Mouse (Mus musculus) kidney, postnatal 0 days (tissue): ENCODE measurements around the gene Cfap43. TPM values are rescaled to one million over a fixed set of nuclear protein-coding genes. Genes with fewer than 3 reads are reported as not detected.

Experiments used
- ATAC-seq: fragments of 200-750 bp; cut with Nextera tagmentation; replicated peaks from 2 replicates; pipeline ENCODE4 v1.8.0; 2017; ENCODE audit warnings: low read depth, moderate number of reproducible peaks, moderate TSS enrichment, moderate library complexity; ENCODE audit not compliant: low FRiP score
- DNase-seq: peaks from one replicate; pipeline ENCODE4 v3.0.0-alpha.2; 2016; ENCODE audit warnings: low spot score
- H3K27ac ChIP-seq: fragments of 300-500 bp; sonication (generic); 2 replicates; pipeline ENCODE4 v1.5.1; 2014; ENCODE audit warnings: mild to moderate bottlenecking
- H3K27me3 ChIP-seq: fragments of 300-500 bp; sonication (generic); 2 replicates; pipeline ENCODE4 v1.6.1; 2014; ENCODE audit warnings: low read length, mixed read lengths; ENCODE audit not compliant: insufficient read depth
- H3K36me3 ChIP-seq: fragments of 300-500 bp; sonication (generic); 2 replicates; pipeline ENCODE4 v1.6.1; 2014; ENCODE audit warnings: low read length, mixed read lengths; ENCODE audit not compliant: insufficient read depth
- H3K4me1 ChIP-seq: fragments of 300-500 bp; sonication (generic); replicated peaks from 2 replicates; pipeline ENCODE4 v1.6.1; 2014; ENCODE audit warnings: antibody characterized with exemption, low read length, mixed read lengths; ENCODE audit not compliant: insufficient read depth
- H3K4me2 ChIP-seq: fragments of 300-500 bp; sonication (generic); 2 replicates; pipeline ENCODE4 v1.6.1; 2014; ENCODE audit warnings: mild to moderate bottlenecking, low read length, moderate library complexity, mixed read lengths
- H3K4me3 ChIP-seq: fragments of 300-500 bp; sonication (generic); replicated peaks from 2 replicates; pipeline ENCODE4 v1.5.1; 2014; ENCODE audit warnings: low read depth, low read length
- H3K9ac ChIP-seq: fragments of 300-500 bp; sonication (generic); 2 replicates; pipeline ENCODE4 v1.6.1; 2014; ENCODE audit warnings: low read depth, low read length
- H3K9me3 ChIP-seq: fragments of 300-500 bp; sonication (generic); replicated peaks from 2 replicates; pipeline ENCODE4 v1.6.1; 2016; ENCODE audit warnings: low read length, inconsistent platforms, mixed read lengths
- CTCF ChIP-seq: IDR thresholded peaks from 2 replicates; pipeline ENCODE4 v1.5.1; 2016; ENCODE audit warnings: antibody characterized with exemption, low read depth, mild to moderate bottlenecking, moderate library complexity
- WGBS: fragments of 180-500 bp; shearing (Covaris S2); extraction: QIAGEN DNeasy Blood & Tissue Kit; methylation state at CpG from one replicate; pipeline ENCODE4 v1.1.7; 2014; 5-methylcytosine and 5-hydroxymethylcytosine counted together
- polyA plus RNA-seq: library from polyadenylated mRNA; unstranded; fragments of >200 nt; fragmentation: Nextera tagmentation; extraction: Ambion mirVana; gene quantifications from 2 replicates; pipeline ENCODE4 v1.2.1, GENCODE M21; 2015

The Cfap43 gene
- polyA plus RNA-seq, 1 experiment from 2014 or later = 0.16 TPM

DNA sequence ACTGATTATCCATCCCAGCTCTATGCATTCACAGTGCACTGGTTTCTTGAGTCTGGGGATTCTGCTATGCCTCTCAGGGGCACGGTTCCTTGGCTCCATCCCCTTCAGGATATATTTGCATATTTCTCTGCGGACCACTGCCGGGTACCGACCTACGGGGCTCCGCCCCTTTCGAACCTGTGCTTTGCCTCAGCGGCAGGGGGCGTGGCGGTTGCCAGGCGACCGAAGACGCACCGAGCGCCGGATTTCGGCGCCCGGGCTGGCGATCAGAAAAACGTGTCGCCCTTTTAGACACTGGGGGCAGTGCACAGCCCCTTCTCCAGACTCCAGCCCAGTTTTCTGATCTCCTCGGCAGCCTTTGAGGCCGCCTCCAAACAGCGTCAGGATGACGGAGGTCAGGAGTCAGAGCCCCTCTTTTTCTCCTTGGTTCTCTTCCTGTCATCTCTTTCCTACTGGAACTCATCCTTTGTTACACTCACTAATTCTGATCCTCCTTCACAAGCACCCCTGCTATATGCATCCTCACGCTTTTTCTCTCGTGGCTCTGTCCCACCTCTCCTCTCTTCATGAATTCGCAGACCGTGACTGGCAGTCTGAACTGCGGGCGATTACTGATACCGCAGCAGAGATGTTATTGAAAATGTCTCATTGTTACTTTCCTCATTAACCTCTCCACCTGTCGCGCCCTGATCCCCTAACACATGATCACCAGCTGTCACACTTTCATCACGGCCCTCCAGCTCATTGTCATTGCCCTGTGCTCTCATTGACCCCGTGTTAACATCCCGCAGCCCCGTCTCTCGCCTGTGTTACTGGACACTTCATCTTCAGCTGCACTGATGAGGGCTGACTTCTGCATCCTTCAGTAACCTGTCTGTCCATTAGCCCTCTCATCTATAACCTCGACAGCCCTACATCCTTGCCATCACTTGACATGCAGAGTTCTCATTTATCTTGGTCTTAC lies 18.6 kb upstream of the Cfap43 start, which contains the start of gene Cfap58:
Gene Cfap58 (plus strand): TSS at position 233 of the 964 bp plus-strand sequence.
- peak; percentile 51; the same call in 1 of the 2 replicates for TF ChIP-seq CTCF
- H3K4me2 ChIP-seq = peak within 1 kb of the TSS; percentile 71
- WGBS = 4% methylated on average over 41 of the region's 41 CpGs
- H3K4me3 ChIP-seq = peak within 1 kb of the TSS; percentile 34
- H3K9ac ChIP-seq = no peak within 1 kb of the TSS
- H3K36me3 ChIP-seq = no peaks in the 10 kb centered on the region
- no peaks in the 10 kb centered on the region for H3K9me3 ChIP-seq
- peak; percentile 67 for DNase-seq
- H3K4me1 ChIP-seq = peaks cover 6% of the 10 kb centered on the region; the same call in 1 of the 2 replicates
- H3K27ac ChIP-seq = no peak within 1 kb of the TSS
- no peaks in the 10 kb centered on the region for H3K27me3 ChIP-seq
- peak; percentile 73 for ATAC-seq

DNA sequence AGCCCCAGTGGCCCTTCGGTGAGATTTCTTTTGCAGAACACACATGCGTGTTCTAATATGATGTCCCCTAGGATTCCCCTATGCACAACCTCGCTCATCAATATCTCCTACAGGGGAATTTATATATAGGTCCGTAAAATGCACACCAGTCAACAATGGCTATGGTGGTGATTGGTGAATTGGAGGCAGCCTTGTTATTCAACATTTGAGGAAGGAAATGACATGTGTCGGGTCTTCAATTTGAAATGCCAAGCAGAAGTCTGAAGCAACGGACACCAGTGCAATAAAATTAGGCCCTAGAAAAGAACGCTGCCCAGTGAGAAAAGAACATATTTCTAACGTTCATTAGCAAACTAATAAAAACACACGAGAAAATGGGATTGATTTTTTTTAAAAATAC lies 17.9 kb upstream of the Cfap43 start:
- no peak overlapping the region for H3K27ac ChIP-seq
- peak overlapping the region; percentile 34; the same call in 1 of the 2 replicates for H3K4me3 ChIP-seq

DNA sequence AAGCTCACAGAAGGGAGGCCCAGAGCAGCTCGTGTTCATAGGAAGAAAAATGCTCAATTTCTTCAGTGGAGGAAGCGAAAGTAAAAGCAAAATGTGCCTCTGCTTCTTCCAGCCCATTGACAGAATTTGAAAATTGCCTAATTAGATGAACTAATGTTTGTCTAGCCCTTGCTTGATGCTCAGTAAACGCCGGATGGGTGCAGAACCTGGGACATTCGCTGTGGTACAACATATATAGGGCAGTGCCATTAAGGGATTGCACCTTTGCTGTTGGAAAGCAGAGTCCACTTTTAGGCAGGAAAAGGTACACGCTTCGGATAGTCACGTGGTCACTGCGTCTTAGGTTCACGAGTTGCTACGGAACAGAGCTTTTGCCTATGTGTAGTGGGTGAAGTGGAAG lies 17.4 kb upstream of the Cfap43 start:
- Histone ChIP-seq H3K36me3 (no peaks in the 10 kb centered on the region), H3K4me3 (no peak overlapping the region)
- no peak for ATAC-seq

More for the DNA sequence above, 17.9 kb upstream of the Cfap43 start:
- H3K27me3 ChIP-seq = no peaks in the 10 kb centered on the region
- H3K9me3 ChIP-seq = no peaks in the 10 kb centered on the region
- no peak overlapping the region for H3K9ac ChIP-seq
- WGBS = 65% methylated on average over 9 of the region's 9 CpGs
- no peak for ATAC-seq
- TF ChIP-seq CTCF = no peak
- no peak for DNase-seq
- peak overlapping the region; percentile 71 for H3K4me2 ChIP-seq
- H3K4me1 ChIP-seq = peaks cover 6% of the 10 kb centered on the region; the same call in 1 of the 2 replicates
- H3K36me3 ChIP-seq = no peaks in the 10 kb centered on the region

DNA sequence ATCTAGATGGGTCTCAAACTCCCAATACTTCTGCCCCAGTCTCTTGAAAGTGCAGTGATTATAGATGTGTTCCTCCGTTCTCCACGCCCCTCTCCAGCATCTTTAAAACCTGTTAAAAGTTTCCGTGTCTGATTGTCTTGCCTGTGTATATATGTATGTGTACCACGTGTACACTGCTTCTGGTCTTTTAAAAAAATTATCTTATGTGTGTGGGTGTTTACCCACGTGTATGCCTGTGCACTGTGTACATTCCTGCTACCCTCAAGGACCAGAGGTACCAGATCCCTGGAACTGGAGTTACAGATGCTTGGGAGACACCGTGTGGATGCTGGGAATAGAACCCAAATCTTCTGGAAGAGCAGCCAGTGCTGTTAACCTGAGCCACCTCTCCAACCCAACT lies 16.4 kb upstream of the Cfap43 start:
- no peak for TF ChIP-seq CTCF
- Histone ChIP-seq H3K4me2 (no peak overlapping the region), H3K9ac (no peak overlapping the region), H3K27ac (no peak overlapping the region), H3K9me3 (no peaks in the 10 kb centered on the region), H3K4me3 (no peak overlapping the region), H3K27me3 (no peaks in the 10 kb centered on the region), H3K36me3 (no peaks in the 10 kb centered on the region), H3K4me1 (peaks cover 6% of the 10 kb centered on the region; the same call in 1 of the 2 replicates)
- ATAC-seq (no peak), DNase-seq (no peak)
- WGBS = 82% methylated on average over 6 of the region's 6 CpGs

More for the DNA sequence above, 17.4 kb upstream of the Cfap43 start:
- peaks cover 6% of the 10 kb centered on the region; the same call in 1 of the 2 replicates for H3K4me1 ChIP-seq
- 92% methylated on average over 11 of the region's 11 CpGs for WGBS
- H3K27ac ChIP-seq = no peak overlapping the region
- no peaks in the 10 kb centered on the region for H3K9me3 ChIP-seq
- TF ChIP-seq CTCF = no peak
- H3K4me2 ChIP-seq = no peak overlapping the region
- no peaks in the 10 kb centered on the region for H3K27me3 ChIP-seq
- no peak for DNase-seq
- H3K9ac ChIP-seq = no peak overlapping the region

DNA sequence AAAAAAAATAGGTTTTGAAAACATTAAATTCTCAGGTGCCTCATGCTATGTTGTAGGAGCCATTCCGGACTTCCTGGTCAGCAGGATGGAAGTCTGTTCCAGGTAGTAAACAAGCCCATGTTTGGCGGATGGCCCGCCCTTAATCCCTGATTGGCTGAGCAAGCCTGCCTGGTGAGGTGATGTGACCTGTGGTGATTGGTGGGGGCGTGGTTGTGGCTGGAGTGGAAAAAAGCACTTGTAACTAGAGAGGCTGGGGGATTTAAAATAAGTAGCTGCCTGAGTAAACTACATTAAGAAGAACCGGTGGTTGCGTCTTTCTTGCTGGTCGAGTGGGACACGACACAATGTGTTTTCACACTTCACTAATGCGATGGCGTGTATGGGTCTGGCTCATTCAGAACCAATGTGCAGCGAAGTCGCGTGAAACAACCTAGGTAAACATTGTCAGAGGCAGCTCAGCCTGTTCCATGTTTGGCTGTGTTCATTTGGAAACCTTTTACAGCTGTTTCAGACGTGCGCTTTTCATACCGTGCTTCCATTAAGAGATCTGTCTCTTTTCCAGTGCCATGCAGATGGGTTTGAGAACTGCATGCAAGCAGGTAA lies 15.7 kb upstream of the Cfap43 start:
- WGBS = 67% methylated on average over 16 of the region's 16 CpGs
- ATAC-seq (no peak), DNase-seq (no peak)
- Histone ChIP-seq H3K4me1 (peaks cover 6% of the 10 kb centered on the region; the same call in 1 of the 2 replicates), H3K27ac (no peak overlapping the region), H3K9ac (no peak overlapping the region), H3K4me2 (no peak overlapping the region), H3K4me3 (no peak overlapping the region), H3K36me3 (no peaks in the 10 kb centered on the region), H3K9me3 (no peaks in the 10 kb centered on the region), H3K27me3 (no peaks in the 10 kb centered on the region)
- TF ChIP-seq CTCF = no peak

DNA sequence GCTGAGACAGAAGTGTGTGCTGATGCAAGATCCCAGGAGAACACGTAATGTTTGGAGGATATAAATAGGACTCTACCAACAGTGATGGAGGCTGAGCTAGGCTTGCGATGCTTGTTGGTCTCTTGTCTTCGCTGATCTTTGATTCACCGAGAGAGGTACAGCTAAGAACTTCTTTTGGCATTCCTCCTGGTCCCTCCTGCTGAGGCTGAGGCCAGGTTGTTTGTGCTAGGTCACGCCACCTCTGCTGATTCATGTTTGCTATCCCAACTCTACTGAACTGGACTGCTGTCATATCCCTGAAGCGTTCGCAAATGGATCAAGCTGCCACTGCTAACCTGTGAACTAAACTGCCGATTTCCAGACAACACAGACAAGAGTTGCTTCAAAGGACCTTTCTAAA lies 15.1 kb upstream of the Cfap43 start:
- WGBS = 92% methylated on average over 8 of the region's 8 CpGs
- H3K36me3 ChIP-seq = no peaks in the 10 kb centered on the region
- no peaks in the 10 kb centered on the region for H3K27me3 ChIP-seq
- H3K4me1 ChIP-seq = peaks cover 12% of the 10 kb centered on the region; the same call in 1 of the 2 replicates
- DNase-seq = no peak
- no peak for TF ChIP-seq CTCF
- H3K9ac ChIP-seq = no peak overlapping the region
- ATAC-seq = no peak
- H3K27ac ChIP-seq = no peak overlapping the region
- H3K9me3 ChIP-seq = no peaks in the 10 kb centered on the region
- no peak overlapping the region for H3K4me2 ChIP-seq
- no peak overlapping the region for H3K4me3 ChIP-seq
